Mouse (Mus musculus) c-Kit-positive CD71-negative TER-119-negative erythroid progenitor cells, embryonic 14.5 days (primary cell): ENCODE results near the gene Atxn7l3.

Experiments
- DNase-seq: peaks from one replicate; pipeline ENCODE4 v3.0.0-alpha.2; 2013; ENCODE audit warnings: low read depth

Atxn7l3 gene

GRCm38 (mm10) chr11:102318576-102319409 is 22.4 kb upstream of the Atxn7l3 start:
- no peak for DNase-seq

- no peak for DNase-seq
Observed at GRCm38 (mm10) chr11:102317901-102318575, 21.6 kb upstream of the Atxn7l3 start.

GRCm38 (mm10) chr11:102317298-102317900 is 21.0 kb upstream of the Atxn7l3 start:
- DNase-seq: no peak

- DNase-seq: no peak
Observed at GRCm38 (mm10) chr11:102316572-102317297, 20.3 kb upstream of the Atxn7l3 start.

GRCm38 (mm10) chr11:102315690-102316571 is 19.5 kb upstream of the Atxn7l3 start:
- no peak for DNase-seq

GRCm38 (mm10) chr11:102314321-102314720 is 17.9 kb upstream of the Atxn7l3 start:
- no peak for DNase-seq

GRCm38 (mm10) chr11:102312586-102312985 is 16.2 kb upstream of the Atxn7l3 start:
- DNase-seq: no peak

GRCm38 (mm10) chr11:102311966-102312365 is 15.5 kb upstream of the Atxn7l3 start:
- no peak for DNase-seq

- DNase-seq: no peak
Observed at GRCm38 (mm10) chr11:102310768-102311695, 14.6 kb upstream of the Atxn7l3 start.

GRCm38 (mm10) chr11:102309821-102310617 is 13.6 kb upstream of the Atxn7l3 start:
- DNase-seq: no peak

GRCm38 (mm10) chr11:102308979-102309378 is 12.5 kb upstream of the Atxn7l3 start:
- peak; percentile 95 for DNase-seq

GRCm38 (mm10) chr11:102308104-102308503 is 11.7 kb upstream of the Atxn7l3 start:
- DNase-seq: no peak

- no peak for DNase-seq
Observed at GRCm38 (mm10) chr11:102305359-102305758, 8.9 kb upstream of the Atxn7l3 start.

- no peak for DNase-seq
Observed at GRCm38 (mm10) chr11:102304141-102304540, 7.7 kb upstream of the Atxn7l3 start.

- no peak for DNase-seq
Observed at GRCm38 (mm10) chr11:102299839-102300238, 3.4 kb upstream of the Atxn7l3 start.

- DNase-seq: no peak
Observed at GRCm38 (mm10) chr11:102297577-102298556, 1.4 kb upstream of the Atxn7l3 start.

GRCm38 (mm10) chr11:102295598-102296471 is 596 bp downstream of the Atxn7l3 start:
- no peak for DNase-seq
